Mouse (Mus musculus) Patski (cell line): ENCODE measurements around the gene Tmem80. TPM values are rescaled to one million over a fixed set of nuclear protein-coding genes. Genes with fewer than 3 reads are reported as not detected.

Source experiments
- ATAC-seq: fragments of 100-300 bp; one replicate; pipeline ENCODE4 v1.8.0; 2021
- CTCF ChIA-PET: fragments of 350-600 bp; sonication (Branson Sonifier 250); formaldehyde crosslinking; loops from one replicate; lab custom pipeline; 2022; ENCODE audit warnings: inconsistent platforms; lab: Charles Lee
- POLR2A ChIA-PET: fragments of 350-600 bp; sonication (Branson Sonifier 250); formaldehyde crosslinking; loops from one replicate; lab custom pipeline; 2022; ENCODE audit warnings: antibody characterized with exemption, inconsistent platforms; lab: Charles Lee
- DNase-seq: peaks from one replicate; pipeline ENCODE4 v3.0.0-alpha.2; 2011; ENCODE audit warnings: low read depth, low spot score
- H3K27me3 ChIP-seq: fragments of 371-371 bp; one replicate; pipeline ENCODE4 v1.5.1; 2021
- CTCF ChIP-seq: fragments of 100-300 bp; IDR thresholded peaks from one replicate; pipeline ENCODE4 v1.5.1; 2021
- in situ Hi-C: fragments of 300-500 bp; cut with MboI; formaldehyde crosslinking; loops from 3 replicates; pipeline ENCODE4 v1.11.1; 2018; ENCODE audit warnings: low pct_unique_long_range_greater_than_20kb, mixed read lengths
- polyA plus RNA-seq: library from polyadenylated mRNA; unstranded; gene quantifications from one replicate; pipeline ENCODE4 v1.2.3, GENCODE M21; 2021

The Tmem80 gene
- polyA plus RNA-seq, 1 experiment from 2014 or later, result 34.0 TPM

GRCm38 (mm10) chr7:141324686-141325085 lies 2.9 kb upstream of the Tmem80 start:
- in situ Hi-C loops, result no loop called here
- DNase-seq (no peak), ATAC-seq (no peak)
- ChIA-PET CTCF (no interaction called here), POLR2A (no interaction called here)
- TF ChIP-seq CTCF, result no peak
- H3K27me3 ChIP-seq, result no peaks in the 10 kb centered on the region

- in situ Hi-C loops, result no loop called here
Measured at GRCm38 (mm10) chr7:141326546-141327446, 743 bp upstream of the Tmem80 start.

GRCm38 (mm10) chr7:141328373-141328990 lies 943 bp downstream of the Tmem80 start:
- no peak for TF ChIP-seq CTCF
- in situ Hi-C loops, result no loop called here
- CTCF ChIA-PET, result interaction anchor here (1.0 to 4.2 kb wide), 5 partner anchors 10 to 67 kb away, joined by 3 to 19 read pairs (median 3); partner anchors contain the start of gene Eps8l2
- POLR2A ChIA-PET, result interaction anchor here (0.8 to 1.2 kb wide), 4 partner anchors 11 to 93 kb away, joined by 3 to 6 read pairs (median 4); partner anchors contain the start of gene Eps8l2
- no peak for DNase-seq
- no peak for ATAC-seq
- no peaks in the 10 kb centered on the region for H3K27me3 ChIP-seq

More at GRCm38 (mm10) chr7:141326546-141327446, 743 bp upstream of the Tmem80 start:
- DNase-seq (no peak), ATAC-seq (peak; percentile 14)
- no peak for TF ChIP-seq CTCF
- H3K27me3 ChIP-seq, result no peaks in the 10 kb centered on the region
- POLR2A ChIA-PET, result interaction anchor here (1.1 kb wide), 1 partner anchor 375 kb away, joined by 3 read pairs; no protein-coding TSS in a partner anchor
- CTCF ChIA-PET, result interaction anchor here (1.5 to 4.2 kb wide), 2 partner anchors 11 to 68 kb away, joined by 4 to 19 read pairs; no protein-coding TSS in a partner anchor

- TF ChIP-seq CTCF, result no peak
- ChIA-PET CTCF (interaction anchor here (2.3 kb wide), 1 partner anchor 8 kb away, joined by 9 read pairs; the partner anchor contains the start of gene Eps8l2), POLR2A (no interaction called here)
- no peak for ATAC-seq
- DNase-seq, result no peak
- in situ Hi-C loops, result no loop called here
- no peaks in the 10 kb centered on the region for H3K27me3 ChIP-seq
Measured at GRCm38 (mm10) chr7:141330706-141331105, 3.2 kb downstream of the Tmem80 start.

GRCm38 (mm10) chr7:141331990-141332389 lies 4.5 kb downstream of the Tmem80 start:
- no peak for TF ChIP-seq CTCF
- CTCF ChIA-PET, result interaction anchor here (1.2 kb wide), 1 partner anchor 72 kb away, joined by 3 read pairs; no protein-coding TSS in a partner anchor
- H3K27me3 ChIP-seq, result no peaks in the 10 kb centered on the region
- DNase-seq (no peak), ATAC-seq (no peak)
- in situ Hi-C loops, result no loop called here
- POLR2A ChIA-PET, result interaction anchor here (1.5 kb wide), 1 partner anchor 59 kb away, joined by 3 read pairs; the partner anchor contains the start of gene Taldo1

GRCm38 (mm10) chr7:141335044-141335579 lies 7.6 kb downstream of the Tmem80 start:
- CTCF ChIA-PET, result interaction anchor here (3.2 kb wide), 1 partner anchor 60 kb away, joined by 8 read pairs; no protein-coding TSS in a partner anchor
- ATAC-seq (no peak), DNase-seq (no peak)
- in situ Hi-C loops, result no loop called here
- H3K27me3 ChIP-seq, result no peaks in the 10 kb centered on the region
- POLR2A ChIA-PET, result no interaction called here
- no peak for TF ChIP-seq CTCF

GRCm38 (mm10) chr7:141335682-141336081 lies 8.1 kb downstream of the Tmem80 start:
- POLR2A ChIA-PET, result interaction anchor here (0.6 kb wide), 1 partner anchor 55 kb away, joined by 6 read pairs; no protein-coding TSS in a partner anchor
- no peak for TF ChIP-seq CTCF
- H3K27me3 ChIP-seq, result no peaks in the 10 kb centered on the region

GRCm38 (mm10) chr7:141336296-141336695 lies 8.8 kb downstream of the Tmem80 start:
- in situ Hi-C loops, result no loop called here
- H3K27me3 ChIP-seq, result no peaks in the 10 kb centered on the region
- no peak for TF ChIP-seq CTCF
- ChIA-PET POLR2A (interaction anchor here (0.6 kb wide), 1 partner anchor 55 kb away, joined by 6 read pairs; no protein-coding TSS in a partner anchor), CTCF (interaction anchor here (3.2 kb wide), 1 partner anchor 58 kb away, joined by 8 read pairs; no protein-coding TSS in a partner anchor)
- DNase-seq (no peak), ATAC-seq (no peak)

More at GRCm38 (mm10) chr7:141335682-141336081, 8.1 kb downstream of the Tmem80 start:
- CTCF ChIA-PET, result interaction anchor here (3.2 kb wide), 1 partner anchor 59 kb away, joined by 8 read pairs; no protein-coding TSS in a partner anchor
- no peak for DNase-seq
- in situ Hi-C loops, result no loop called here
- no peak for ATAC-seq

GRCm38 (mm10) chr7:141337716-141338416 lies 10.3 kb downstream of the Tmem80 start:
- DNase-seq (no peak), ATAC-seq (no peak)
- no peak for TF ChIP-seq CTCF
- ChIA-PET POLR2A (interaction anchor here (0.5 to 1.4 kb wide), 4 partner anchors 20 to 57 kb away, joined by 3 to 5 read pairs (median 3); partner anchors contain the start of gene Taldo1), CTCF (interaction anchor here (1.0 to 2.5 kb wide), 4 partner anchors 8 to 57 kb away, joined by 3 to 9 read pairs (median 5); partner anchors contain the start of gene Taldo1)
- in situ Hi-C loops, result no loop called here
- no peaks in the 10 kb centered on the region for H3K27me3 ChIP-seq
